Mouse (Mus musculus) brain, adult 10 weeks (tissue): ENCODE measurements around the gene Slc22a19. TPM values are rescaled to one million over a fixed set of nuclear protein-coding genes. Genes with fewer than 3 reads are reported as not detected.

ENCODE experiments used
- polyA plus RNA-seq: library from polyadenylated mRNA; stranded (reverse); fragments of 350-450 nt; fragmentation: Illumina TruSeq; extraction: RNeasy Lipid Tissue Mini Kit (QIAGEN cat#74804); gene quantifications from one replicate; pipeline ENCODE4 v1.2.3, GENCODE M21; 2015; ENCODE audit warnings: low read depth, low replicate concordance

The Slc22a19 gene
- polyA plus RNA-seq = not detected

DNA sequence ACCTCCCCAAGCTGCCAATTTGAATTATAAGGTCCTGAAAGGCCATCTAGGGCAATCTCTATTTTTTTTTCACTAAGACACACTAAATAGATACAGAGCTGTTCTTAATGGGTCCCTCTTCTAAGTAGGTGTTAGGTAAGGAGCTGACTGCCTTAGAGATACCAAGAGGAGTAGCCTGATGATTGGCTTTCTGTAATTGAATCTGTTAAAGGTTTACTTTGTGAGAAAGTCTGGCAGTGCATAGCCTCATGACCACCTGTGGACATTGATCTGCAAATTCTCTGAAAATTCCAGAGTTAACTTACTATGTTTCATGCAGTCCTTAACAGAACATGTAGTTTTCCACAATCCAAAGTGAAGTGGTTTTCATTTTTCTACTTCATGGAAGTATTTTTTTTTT lies at the start of gene Slc22a19:
Gene Slc22a19 (minus strand): TSS at position 163 of the 400 bp plus-strand sequence.

Other genes starting within 250 kb of the Slc22a19 start
- gene Rtn3, start 228.0 kb downstream of the Slc22a19 start, polyA plus RNA-seq = 871 TPM
- gene Atl3, start 217.3 kb downstream of the Slc22a19 start, polyA plus RNA-seq = 20.2 TPM
- 53.6 TPM for gene Pla2g16, start 153.9 kb downstream of the Slc22a19 start, polyA plus RNA-seq
- not detected for gene Lgals12, start 104.1 kb downstream of the Slc22a19 start, polyA plus RNA-seq
- not detected for gene Hrasls5, start 98.8 kb downstream of the Slc22a19 start, polyA plus RNA-seq
- gene Slc22a26, start 91.4 kb upstream of the Slc22a19 start, polyA plus RNA-seq = not detected